Mouse (Mus musculus) midbrain, embryonic 13.5 days (tissue): Measurements from ENCODE around the gene Zfp935. TPM values are rescaled to one million over a fixed set of nuclear protein-coding genes. Genes with fewer than 3 reads are reported as not detected.
"Not testable (repeated sequence)": the region's sequence is repeated elsewhere in the genome, so short reads cannot be mapped to it uniquely, and the experiment has no call there.

Experiments
- ATAC-seq: fragments of 200-750 bp; cut with Nextera tagmentation; 2 replicates; pipeline ENCODE4 v1.8.0; 2017; ENCODE audit warnings: mild to moderate bottlenecking, moderate TSS enrichment, moderate library complexity
- H3K27ac ChIP-seq: fragments of 300-500 bp; sonication (generic); 2 replicates; pipeline ENCODE4 v1.5.1; 2015; ENCODE audit warnings: inconsistent platforms, mild to moderate bottlenecking, moderate library complexity
- H3K27me3 ChIP-seq: fragments of 300-500 bp; sonication (generic); 2 replicates; pipeline ENCODE4 v1.6.1; 2015; ENCODE audit warnings: mild to moderate bottlenecking, inconsistent platforms
- H3K36me3 ChIP-seq: fragments of 300-500 bp; sonication (generic); 2 replicates; pipeline ENCODE4 v1.6.1; 2015; ENCODE audit warnings: mild to moderate bottlenecking, inconsistent platforms
- H3K4me1 ChIP-seq: fragments of 300-500 bp; sonication (generic); replicated peaks from 2 replicates; pipeline ENCODE4 v1.6.1; 2015; ENCODE audit warnings: inconsistent platforms
- H3K4me2 ChIP-seq: fragments of 300-500 bp; sonication (generic); replicated peaks from 2 replicates; pipeline ENCODE4 v1.6.1; 2015; ENCODE audit warnings: moderate library complexity, mild to moderate bottlenecking, inconsistent platforms
- H3K4me3 ChIP-seq: fragments of 300-500 bp; sonication (generic); replicated peaks from 2 replicates; pipeline ENCODE4 v1.5.1; 2015; ENCODE audit warnings: mild to moderate bottlenecking, inconsistent platforms
- H3K9ac ChIP-seq: fragments of 300-500 bp; sonication (generic); replicated peaks from 2 replicates; pipeline ENCODE4 v1.6.1; 2015; ENCODE audit warnings: mild to moderate bottlenecking, inconsistent platforms
- H3K9me3 ChIP-seq: fragments of 300-500 bp; sonication (generic); 2 replicates; pipeline ENCODE4 v1.6.1; 2016; ENCODE audit warnings: mild to moderate bottlenecking, inconsistent platforms
- WGBS: fragments of 180-500 bp; shearing (Covaris S2); methylation state at CpG from one replicate; pipeline ENCODE4 v1.1.7; 2015; 5-methylcytosine and 5-hydroxymethylcytosine counted together
- microRNA-seq: library from miRNA; unstranded; fragments of <30 nt; microRNA quantifications from one replicate; pipeline ENCODE4, GENCODE M21; 2016
- polyA plus RNA-seq: library from polyadenylated mRNA; unstranded; fragments of >200 nt; fragmentation: Nextera tagmentation; extraction: Ambion mirVana; gene quantifications from 2 replicates; pipeline ENCODE4 v1.2.1, GENCODE M21; 2015

The Zfp935 gene
- polyA plus RNA-seq: 0.30 TPM in 1 of 2 replicates, not detected in the other

GRCm38 (mm10) chr13:62558189-62559110 lies at the start of gene Zfp935:
TSS of gene Zfp935 (minus strand) at chr13:62558511.
- WGBS: 2% methylated on average over 27 of the region's 27 CpGs
- peak; percentile 79; the same call in 1 of the 2 replicates for ATAC-seq
- peaks cover 11% of the 10 kb centered on the region; the same call in 1 of the 2 replicates for H3K9me3 ChIP-seq

GRCm38 (mm10) chr13:62571099-62571498 lies 12.8 kb upstream of the Zfp935 start, which contains the start of gene Zfp934:
TSS of gene Zfp934 (minus strand) at chr13:62571199.
- not testable (repeated sequence) for H3K4me1 ChIP-seq, H3K9me3 ChIP-seq, ATAC-seq, H3K4me3 ChIP-seq, H3K27me3 ChIP-seq, H3K4me2 ChIP-seq, H3K36me3 ChIP-seq, H3K9ac ChIP-seq, H3K27ac ChIP-seq
- WGBS: 94% methylated on average over 4 of the region's 6 CpGs

More at GRCm38 (mm10) chr13:62558189-62559110, at the start of gene Zfp935:
- peak within 1 kb of the TSS; percentile 48 for H3K4me3 ChIP-seq
- H3K4me1 ChIP-seq, H3K27ac ChIP-seq, H3K27me3 ChIP-seq: not testable (repeated sequence)
- peak within 1 kb of the TSS; percentile 67 for H3K9ac ChIP-seq
- H3K36me3 ChIP-seq: peaks cover 19% of the 10 kb centered on the region
- peak within 1 kb of the TSS; percentile 52 for H3K4me2 ChIP-seq

GRCm38 (mm10) chr13:62561696-62562095 lies 3.4 kb upstream of the Zfp935 start:
- not testable (repeated sequence) for H3K36me3 ChIP-seq, H3K27me3 ChIP-seq, ATAC-seq, H3K27ac ChIP-seq, H3K9me3 ChIP-seq, H3K4me1 ChIP-seq, H3K9ac ChIP-seq, H3K4me3 ChIP-seq, H3K4me2 ChIP-seq
- WGBS: 15% methylated on average over 1 of the region's 1 CpGs

GRCm38 (mm10) chr13:62530129-62530528 lies 28.2 kb downstream of the Zfp935 start:
- H3K4me1 ChIP-seq: not testable (repeated sequence)

GRCm38 (mm10) chr13:62510641-62511420 lies 47.5 kb downstream of the Zfp935 start:
- H3K9me3 ChIP-seq: peaks cover 14% of the 10 kb centered on the region
- H3K4me3 ChIP-seq, H3K27ac ChIP-seq, H3K4me1 ChIP-seq, ATAC-seq, H3K9ac ChIP-seq, H3K36me3 ChIP-seq, H3K4me2 ChIP-seq, H3K27me3 ChIP-seq: not testable (repeated sequence)
- WGBS: 88% methylated on average over 1 of the region's 1 CpGs

More at GRCm38 (mm10) chr13:62530129-62530528, 28.2 kb downstream of the Zfp935 start:
- peaks cover 14% of the 10 kb centered on the region; the same call in 1 of the 2 replicates for H3K9me3 ChIP-seq
- not testable (repeated sequence) for H3K9ac ChIP-seq, ATAC-seq, H3K4me2 ChIP-seq, H3K27ac ChIP-seq, H3K36me3 ChIP-seq, H3K27me3 ChIP-seq, H3K4me3 ChIP-seq

- H3K27ac ChIP-seq, H3K27me3 ChIP-seq, H3K36me3 ChIP-seq, H3K4me1 ChIP-seq, H3K4me3 ChIP-seq, H3K9me3 ChIP-seq, H3K4me2 ChIP-seq, ATAC-seq, H3K9ac ChIP-seq: not testable (repeated sequence)
- WGBS: 92% methylated on average over 8 of the region's 8 CpGs
These were observed 85.7 kb downstream of the Zfp935 start for GRCm38 (mm10) chr13:62472661-62473060.

- H3K27me3 ChIP-seq, H3K4me2 ChIP-seq, ATAC-seq, H3K36me3 ChIP-seq, H3K9ac ChIP-seq, H3K27ac ChIP-seq, H3K9me3 ChIP-seq, H3K4me1 ChIP-seq, H3K4me3 ChIP-seq: not testable (repeated sequence)
These were observed 88.4 kb downstream of the Zfp935 start for GRCm38 (mm10) chr13:62469947-62470346.

- peak within 1 kb of the TSS; percentile 84 for H3K27ac ChIP-seq
- H3K9ac ChIP-seq: peak within 1 kb of the TSS; percentile 75
- not testable (repeated sequence) for H3K4me1 ChIP-seq, H3K27me3 ChIP-seq
- H3K4me2 ChIP-seq: peak within 1 kb of the TSS; percentile 42
- 2% methylated on average over 28 of the region's 28 CpGs for WGBS
- H3K4me3 ChIP-seq: peak within 1 kb of the TSS; percentile 63
- peak; percentile 100 for ATAC-seq
- peaks cover 20% of the 10 kb centered on the region for H3K36me3 ChIP-seq
- H3K9me3 ChIP-seq: peaks cover 15% of the 10 kb centered on the region; the same call in 1 of the 2 replicates
These were observed 91.6 kb downstream of the Zfp935 start, which contains the start of gene Gm49359 for GRCm38 (mm10) chr13:62466424-62467334. TSS of gene Gm49359 (minus strand) at chr13:62466832.

Small RNAs within 50 kb of the gene (microRNA-seq; reads per million reads assigned to microRNA genes)
- not detected for gene Gm22256

Other genes with a start within 250 kb of the Zfp935 start
- gene Gm3604, start 175.3 kb downstream of the Zfp935 start, polyA plus RNA-seq: 2.7 and 3.0 TPM in 2 replicates
- 17.3 and 19.1 TPM in 2 replicates for gene Gm49359, start 91.7 kb downstream of the Zfp935 start, polyA plus RNA-seq
- gene Zfp934, start 12.7 kb upstream of the Zfp935 start, polyA plus RNA-seq: 13.0 and 16.6 TPM in 2 replicates
- gene 6720489N17Rik, start 65.7 kb upstream of the Zfp935 start, polyA plus RNA-seq: 9.2 and 10.6 TPM in 2 replicates
- 34.7 and 37.0 TPM in 2 replicates for gene Platr25, start 202.2 kb upstream of the Zfp935 start, polyA plus RNA-seq
- 10.8 and 12.2 TPM in 2 replicates for gene Gm5141, start 227.3 kb upstream of the Zfp935 start, polyA plus RNA-seq